Mouse (Mus musculus) embryo, embryonic 9.5 days (tissue): Measurements from ENCODE around the gene Pitpnc1.

Experiments used
- DNase-seq: peaks from one replicate; pipeline ENCODE4 v3.0.0-alpha.2; 2017; ENCODE audit errors: extremely low spot score

Gene Pitpnc1

GRCm38 (mm10) chr11:107332332-107332731, 138.2 kb downstream of the Pitpnc1 start:
- no peak for DNase-seq

DNA sequence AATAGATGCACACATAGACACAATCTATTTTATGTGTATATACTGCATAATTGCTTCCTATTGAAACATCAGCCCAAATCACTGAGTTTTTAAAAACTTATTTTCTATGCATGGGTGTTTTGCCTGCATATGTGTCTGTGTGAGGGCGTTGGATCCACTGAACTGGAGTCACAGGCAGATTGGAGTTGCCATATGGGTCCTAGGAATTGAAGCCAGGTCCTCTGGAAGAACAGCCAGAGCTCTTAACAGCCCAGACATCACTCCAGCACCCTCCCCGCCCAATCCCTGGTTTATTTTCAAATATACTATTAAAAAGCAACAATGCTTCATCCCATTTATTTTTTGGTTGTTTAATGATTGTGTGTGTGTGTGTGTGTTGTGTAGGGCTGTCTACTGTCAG, 139.1 kb downstream of the Pitpnc1 start:
- DNase-seq: no peak

GRCm38 (mm10) chr11:107327326-107327725, 143.2 kb downstream of the Pitpnc1 start:
- no peak for DNase-seq

DNA sequence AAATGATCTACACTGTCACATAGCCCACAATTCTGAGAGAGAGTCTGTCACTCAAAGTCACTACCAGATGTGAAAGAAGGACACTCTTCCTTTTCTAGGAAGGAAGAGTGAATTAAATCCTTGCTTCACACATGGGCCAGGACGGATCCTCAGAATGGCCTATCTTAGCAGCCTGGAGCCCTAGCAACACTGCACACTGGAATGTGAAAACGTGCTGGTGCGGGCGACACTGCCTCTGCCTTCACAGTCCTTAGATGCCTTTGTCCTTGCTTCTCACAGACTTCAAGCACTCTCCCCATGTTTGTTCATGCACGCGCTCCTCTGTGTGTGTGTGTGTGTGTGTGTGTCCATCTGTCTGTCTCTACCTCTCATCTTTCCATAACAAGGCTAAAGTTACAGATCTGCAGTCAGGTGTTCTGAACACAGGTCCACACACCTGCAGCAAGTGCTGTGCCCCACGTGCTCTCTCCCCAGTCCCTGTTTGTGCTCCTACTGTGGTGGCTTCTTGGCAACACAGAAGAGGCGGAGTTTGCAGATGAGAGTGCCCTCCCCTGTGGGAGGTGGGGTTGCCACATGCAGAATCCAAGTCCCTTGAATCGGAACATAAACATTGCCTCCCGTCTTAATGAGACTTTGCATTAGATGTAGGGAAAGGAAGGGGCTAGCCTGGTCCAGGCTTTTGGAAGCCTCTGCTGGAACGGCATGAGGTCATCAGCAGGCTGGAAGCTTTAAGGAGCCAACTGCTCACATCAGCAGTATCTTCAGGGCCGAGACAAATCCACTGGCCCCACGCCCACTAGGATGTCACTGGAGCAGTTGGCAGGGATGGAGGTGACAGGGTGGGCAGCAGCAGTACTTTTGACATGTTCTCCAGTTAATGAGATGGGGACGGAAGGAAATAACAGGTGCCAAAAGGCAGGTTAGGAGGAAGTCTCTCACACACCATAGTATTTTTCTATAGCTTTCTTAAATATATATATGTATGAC, 144.5 kb downstream of the Pitpnc1 start:
- DNase-seq: peak; percentile 36

DNA sequence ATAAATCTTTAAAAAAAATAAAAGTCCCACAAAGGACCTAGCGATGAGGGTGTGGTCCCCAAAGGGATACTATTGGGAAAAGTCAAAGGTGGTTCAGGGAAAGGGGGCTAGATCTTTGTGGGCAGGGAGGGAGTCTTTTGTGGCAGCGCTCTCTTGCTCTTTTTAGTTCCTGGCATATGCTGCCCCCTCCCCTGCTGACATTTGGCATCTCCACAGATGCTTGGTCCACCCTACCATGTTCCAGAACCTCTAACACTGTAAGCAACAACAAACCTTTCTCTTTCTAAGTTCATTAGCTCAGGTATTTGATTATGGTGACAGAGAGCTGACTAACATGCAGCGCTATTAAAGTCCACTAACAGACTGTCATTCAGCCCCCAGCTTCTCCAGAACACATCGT, 145.3 kb downstream of the Pitpnc1 start:
- DNase-seq: no peak

DNA sequence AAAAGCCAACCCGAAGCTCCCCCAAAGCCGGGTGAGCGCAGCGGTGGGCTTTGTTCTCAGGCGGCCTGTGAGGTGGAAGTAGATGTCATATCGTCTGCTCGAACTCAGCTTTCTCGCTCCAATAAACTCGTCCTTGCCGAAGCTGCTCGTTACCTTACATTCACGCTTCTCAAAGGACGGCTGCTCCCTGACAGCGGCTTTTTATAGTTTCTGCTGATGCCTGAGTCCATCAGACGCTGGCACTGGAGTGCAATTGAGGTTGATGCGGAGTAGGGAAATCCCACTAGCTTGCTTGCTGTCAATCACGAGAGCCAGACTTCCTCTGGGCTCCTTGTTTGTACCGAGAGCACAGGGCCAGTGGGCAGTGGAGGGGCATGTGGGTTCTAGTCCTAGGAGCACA, 147.3 kb downstream of the Pitpnc1 start:
- no peak for DNase-seq

- DNase-seq: no peak
These were observed 148.3 kb downstream of the Pitpnc1 start for GRCm38 (mm10) chr11:107322226-107322625.

DNA sequence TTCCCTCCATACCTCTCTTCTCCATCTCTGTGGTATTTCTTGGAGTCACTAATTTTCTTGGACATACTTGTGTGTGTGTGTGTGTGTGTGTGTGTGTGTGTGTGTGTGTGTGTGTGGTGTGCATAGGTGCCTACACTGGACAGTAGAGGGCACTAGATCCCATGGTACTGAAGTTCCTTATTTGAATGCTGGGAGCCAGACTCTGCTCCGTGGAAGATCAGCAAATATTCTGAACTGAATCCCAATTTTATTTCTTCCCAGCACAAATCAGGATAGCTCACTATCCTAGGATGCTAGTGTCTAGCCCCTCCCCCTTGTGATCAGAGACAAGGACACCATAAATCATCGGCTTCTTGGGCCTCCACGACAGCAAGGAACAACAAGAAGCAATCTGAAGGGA, 148.7 kb downstream of the Pitpnc1 start:
- DNase-seq: no peak

- DNase-seq: no peak
These were observed 150.6 kb downstream of the Pitpnc1 start for GRCm38 (mm10) chr11:107319861-107320260.

GRCm38 (mm10) chr11:107317653-107318281, 152.7 kb downstream of the Pitpnc1 start:
- DNase-seq: no peak

GRCm38 (mm10) chr11:107315475-107315874, 155.0 kb downstream of the Pitpnc1 start:
- no peak for DNase-seq

DNA sequence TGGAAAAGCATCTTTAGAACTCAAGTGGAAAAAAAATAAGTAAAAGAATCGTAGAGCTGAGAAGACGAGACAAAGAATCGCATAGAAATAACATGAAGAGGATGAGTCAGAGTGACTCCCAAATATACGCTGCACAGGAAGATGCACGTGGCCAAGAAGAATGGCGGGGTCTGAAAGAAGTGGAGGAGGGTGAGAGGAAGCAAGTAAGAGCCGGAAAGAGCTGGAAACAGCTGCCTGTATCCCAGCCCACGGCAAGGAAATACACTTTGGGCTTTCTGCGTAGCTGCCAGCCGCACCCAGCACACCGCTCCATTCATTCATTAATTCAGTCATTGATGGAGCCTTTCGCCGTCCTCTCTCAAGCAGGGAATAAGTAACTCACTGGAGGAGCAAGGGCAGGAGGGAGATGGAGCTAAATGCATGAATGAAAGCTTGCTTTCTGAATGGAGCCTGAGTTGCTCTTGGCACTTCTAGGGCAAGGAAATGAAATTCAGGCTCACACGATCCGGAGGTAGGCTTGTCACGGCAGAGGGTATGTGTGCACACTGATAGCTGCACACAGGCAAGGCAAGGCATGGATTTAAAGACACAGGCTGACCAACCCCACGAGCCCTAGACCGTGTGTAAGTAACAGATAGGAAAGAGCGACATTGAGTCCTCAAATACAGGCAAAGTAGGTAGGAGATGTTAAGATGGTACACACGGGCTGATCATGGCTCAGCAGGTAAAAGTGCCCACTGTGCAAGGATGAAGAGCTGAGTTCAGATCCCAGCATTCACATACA, 160.0 kb downstream of the Pitpnc1 start:
- DNase-seq: no peak

DNA sequence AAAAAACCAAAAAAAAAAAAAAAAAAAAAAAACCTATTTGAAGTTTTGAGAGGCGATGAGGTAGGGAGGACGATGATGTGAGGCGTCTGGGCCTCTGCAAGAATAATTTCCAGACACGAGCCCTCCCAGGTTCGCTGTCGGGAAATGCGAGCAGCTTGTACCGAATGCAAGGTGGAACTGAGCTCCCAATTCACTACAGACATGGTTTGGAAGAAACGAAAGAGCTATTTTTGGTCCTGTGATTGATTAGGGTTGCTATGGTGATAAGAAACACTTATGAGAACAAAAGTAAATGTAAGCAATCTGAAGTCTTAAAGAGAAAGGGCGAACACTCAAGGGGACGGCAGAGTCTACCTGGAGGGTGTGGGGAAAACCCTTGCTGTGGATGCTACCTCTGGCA, 164.3 kb downstream of the Pitpnc1 start:
- DNase-seq: no peak

DNA sequence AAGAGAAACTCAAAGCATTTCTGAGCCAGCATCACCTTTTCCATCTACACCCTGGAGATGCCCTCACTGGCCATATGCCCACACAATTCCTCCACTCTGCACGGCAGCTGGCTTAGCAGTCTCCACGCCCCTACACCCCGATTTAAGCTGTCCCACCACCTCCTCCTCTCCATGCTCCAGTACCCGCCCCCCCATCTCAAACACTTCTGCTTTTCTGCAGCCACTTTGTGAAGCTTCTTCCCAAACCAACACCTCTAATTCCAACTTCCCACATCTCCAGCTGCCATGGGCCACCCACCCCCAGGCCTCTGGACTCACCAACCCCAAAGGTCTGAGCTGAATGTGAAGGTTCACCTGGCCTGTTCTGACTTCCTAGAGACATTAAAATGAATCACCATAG, 168.4 kb downstream of the Pitpnc1 start:
- no peak for DNase-seq

- DNase-seq: no peak
These were observed 170.3 kb downstream of the Pitpnc1 start for GRCm38 (mm10) chr11:107300235-107300634.

DNA sequence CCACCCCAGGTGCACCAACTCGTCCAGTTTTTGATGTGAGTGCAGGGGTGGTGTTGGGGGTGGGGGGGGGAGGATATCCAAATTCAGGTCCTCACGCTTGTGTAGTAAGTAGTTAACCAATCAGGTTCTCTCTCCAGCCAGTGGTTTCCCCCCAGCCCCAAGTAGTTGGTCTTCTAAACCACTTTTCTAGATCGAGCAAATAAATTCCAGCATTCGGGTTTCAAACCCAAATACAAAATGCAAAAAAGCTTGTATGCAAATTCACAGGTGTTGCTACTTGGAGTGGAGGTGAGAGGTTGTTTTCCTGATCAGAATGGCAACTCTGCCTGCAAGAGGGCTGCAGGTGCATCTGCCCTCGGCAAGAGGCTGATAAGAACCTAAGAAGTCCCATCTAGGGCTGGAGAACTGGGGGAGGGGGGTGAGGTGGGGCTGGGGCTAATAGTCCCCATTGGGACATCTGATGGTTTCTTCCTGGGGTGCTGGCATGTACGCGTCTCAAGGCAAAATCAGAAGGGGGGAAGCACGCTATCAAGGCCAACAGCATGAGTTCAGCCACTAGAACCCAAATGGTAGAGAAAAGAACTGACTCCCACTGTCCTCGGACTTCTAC, 170.9 kb downstream of the Pitpnc1 start:
- no peak for DNase-seq

GRCm38 (mm10) chr11:107296176-107296575, 174.3 kb downstream of the Pitpnc1 start:
- no peak for DNase-seq

GRCm38 (mm10) chr11:107292036-107292435, 178.5 kb downstream of the Pitpnc1 start:
- no peak for DNase-seq

GRCm38 (mm10) chr11:107288186-107288563, 182.3 kb downstream of the Pitpnc1 start:
- DNase-seq: no peak

GRCm38 (mm10) chr11:107287215-107288185, 183.0 kb downstream of the Pitpnc1 start:
- no peak for DNase-seq

DNA sequence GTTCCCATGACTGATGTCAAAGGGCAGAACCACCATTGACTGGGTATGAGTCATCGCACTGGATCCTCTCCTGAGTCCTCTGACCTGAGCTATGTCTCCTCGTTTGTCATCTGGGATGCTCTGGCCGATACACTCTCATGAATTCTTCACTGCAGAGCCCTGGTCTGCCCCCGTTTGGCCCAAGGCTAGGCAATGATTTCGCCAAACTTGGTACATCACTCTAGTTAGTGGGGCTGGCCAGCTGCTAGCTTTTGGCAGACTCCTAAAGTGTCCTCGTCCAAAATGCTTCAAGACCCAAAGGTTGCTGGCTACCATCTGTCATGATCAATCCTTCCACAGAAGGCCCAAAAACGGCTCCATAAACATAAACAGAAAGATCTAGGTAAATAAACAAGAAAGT, 184.8 kb downstream of the Pitpnc1 start:
- no peak for DNase-seq
